Mouse (Mus musculus) cerebellum, postnatal 10 days (tissue): ENCODE results near the gene D17H6S53E.
A peak's percentile ranks its signal among the peaks of the same experiment; 100 is the strongest.

ENCODE experiments used
- DNase-seq, 2 experiments: peaks; one replicate each; pipeline ENCODE4 v3.0.0; 2021; ENCODE audit warnings: mixed read lengths in 2 of 2

D17H6S53E gene

GRCm38 (mm10) chr17:35163326-35164081 lies 37.3 kb downstream of the D17H6S53E start:
- peak in 1 of 2 experiments; percentile 53 for DNase-seq

DNA sequence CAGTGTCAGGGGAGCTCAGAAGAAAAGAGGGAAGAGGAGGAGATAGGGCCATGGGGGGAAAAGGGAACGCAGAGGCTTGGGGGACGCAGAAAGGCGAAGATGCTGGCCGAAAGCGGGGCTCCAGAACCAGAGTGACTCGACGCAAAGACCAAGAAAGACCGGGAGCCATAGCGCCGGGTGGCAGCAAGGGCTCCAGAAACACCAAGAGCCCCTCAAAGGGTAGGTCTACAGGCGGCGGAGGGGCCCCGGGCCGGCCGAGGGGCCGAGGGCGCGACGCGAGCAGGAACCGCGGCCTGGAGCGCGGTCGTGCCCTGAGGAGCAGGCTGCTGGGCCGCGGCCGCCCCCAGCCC lies 38.0 kb downstream of the D17H6S53E start:
- DNase-seq: no peak

DNA sequence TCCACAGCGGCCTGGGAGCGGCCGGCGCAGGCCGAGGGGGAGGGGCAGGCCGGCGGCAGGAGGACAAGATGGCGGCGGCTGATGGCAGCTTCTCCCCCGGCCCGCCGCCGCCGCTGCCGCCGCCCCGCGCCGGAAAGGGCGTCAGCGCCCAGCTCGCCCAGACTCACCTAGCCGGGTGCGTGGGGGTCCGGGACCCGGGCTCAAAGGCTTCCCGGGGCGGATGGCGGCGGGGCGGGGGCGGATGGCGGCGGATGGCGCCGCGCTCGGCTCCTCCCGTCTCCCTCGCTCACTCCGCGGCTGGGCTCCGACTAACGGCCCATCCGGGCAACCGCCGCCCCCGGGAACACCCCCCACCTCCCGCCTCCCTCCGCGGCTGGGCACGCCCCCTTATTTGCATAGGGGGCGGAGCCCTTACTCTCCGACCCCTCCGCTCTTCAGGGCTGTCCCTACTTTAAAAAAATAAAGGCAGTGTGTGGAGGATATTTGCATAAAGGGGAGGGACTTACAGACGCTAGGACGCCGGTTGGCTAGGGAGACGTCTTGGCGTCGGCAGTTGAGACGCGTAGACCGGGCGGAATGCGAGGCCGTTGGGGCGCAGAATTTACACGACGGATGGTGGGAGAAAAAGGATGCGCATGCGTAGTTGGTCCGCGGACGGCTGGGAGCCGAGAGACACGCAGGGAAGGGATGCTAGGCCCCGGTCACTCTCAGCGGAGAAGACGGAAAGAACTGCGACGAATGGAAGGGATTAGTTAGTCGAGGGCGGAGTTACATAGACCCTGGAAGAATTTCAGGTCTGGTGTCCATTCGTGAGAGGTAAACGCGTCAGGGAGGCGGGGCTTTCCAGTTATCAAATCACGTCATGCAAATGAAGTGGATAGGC lies 38.6 kb downstream of the D17H6S53E start, which contains the start of gene Prrc2a:
Gene Prrc2a, minus strand, starts transcription at position 330 of the 883 bp plus-strand sequence.
- DNase-seq: peak; percentile 99

DNA sequence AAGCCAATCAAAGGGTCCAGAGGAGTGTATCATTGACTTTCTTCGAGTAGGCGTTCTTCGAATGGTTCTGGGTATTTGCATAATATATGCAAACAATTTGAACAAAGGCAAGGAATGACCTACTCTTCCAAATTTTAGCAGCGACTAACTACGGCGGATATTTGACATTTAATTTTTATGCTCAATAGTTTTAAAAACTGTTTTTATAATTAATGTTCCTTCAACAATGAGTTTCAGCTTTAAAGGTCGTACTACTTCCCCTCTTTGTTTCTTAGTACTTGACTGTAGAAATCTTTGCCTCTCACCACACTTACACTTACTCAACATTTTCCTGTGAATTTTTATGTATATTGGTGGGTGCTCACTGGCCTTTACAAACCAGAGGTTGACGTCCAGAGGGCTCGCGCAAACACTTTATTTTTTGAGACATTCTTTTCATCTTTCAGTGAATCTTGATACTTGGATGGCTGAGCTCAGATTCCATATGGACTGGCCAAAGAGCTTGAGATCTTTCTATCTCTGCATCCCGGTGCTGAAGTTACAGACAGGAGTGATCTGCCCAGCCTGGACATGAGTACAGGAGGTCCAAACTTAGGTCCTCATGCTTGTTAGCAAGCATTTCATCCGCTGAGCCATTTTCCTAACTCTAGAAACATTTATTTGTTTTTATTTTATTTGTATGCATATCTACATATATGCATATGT lies 39.4 kb downstream of the D17H6S53E start:
- no peak for DNase-seq

- peak; percentile 84 to 87 for DNase-seq
Observed at GRCm38 (mm10) chr17:35166352-35167035, 40.3 kb downstream of the D17H6S53E start.

- DNase-seq: no peak
Observed at GRCm38 (mm10) chr17:35167794-35168193, 41.6 kb downstream of the D17H6S53E start.

- peak; percentile 47 to 73 for DNase-seq
Observed at GRCm38 (mm10) chr17:35168541-35169207, 42.5 kb downstream of the D17H6S53E start.

- peak in 1 of 2 experiments; percentile 43 for DNase-seq
Observed at GRCm38 (mm10) chr17:35172445-35173234, 46.5 kb downstream of the D17H6S53E start.

DNA sequence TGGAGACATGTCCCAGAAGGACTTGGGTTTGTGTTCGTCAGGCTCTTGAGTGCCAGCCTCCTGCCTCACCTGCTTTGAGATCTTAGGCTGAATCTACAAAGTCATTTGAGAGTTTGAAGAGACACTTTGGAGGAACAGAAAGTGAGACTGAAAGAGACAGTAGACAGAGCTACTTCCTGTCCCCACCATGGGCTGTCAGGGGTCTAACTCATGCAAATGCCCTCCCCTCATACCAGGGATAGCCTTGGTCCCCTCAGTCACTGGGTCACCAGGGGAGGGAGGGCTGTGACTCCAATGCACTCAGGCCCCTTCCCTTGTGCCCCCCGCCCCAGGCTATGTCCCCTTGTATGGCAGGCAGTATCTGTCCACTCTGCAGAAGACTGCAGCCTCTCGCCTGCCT lies 47.2 kb downstream of the D17H6S53E start:
- DNase-seq: no peak

- DNase-seq: no peak
Observed at GRCm38 (mm10) chr17:35174201-35174977, 48.2 kb downstream of the D17H6S53E start.

DNA sequence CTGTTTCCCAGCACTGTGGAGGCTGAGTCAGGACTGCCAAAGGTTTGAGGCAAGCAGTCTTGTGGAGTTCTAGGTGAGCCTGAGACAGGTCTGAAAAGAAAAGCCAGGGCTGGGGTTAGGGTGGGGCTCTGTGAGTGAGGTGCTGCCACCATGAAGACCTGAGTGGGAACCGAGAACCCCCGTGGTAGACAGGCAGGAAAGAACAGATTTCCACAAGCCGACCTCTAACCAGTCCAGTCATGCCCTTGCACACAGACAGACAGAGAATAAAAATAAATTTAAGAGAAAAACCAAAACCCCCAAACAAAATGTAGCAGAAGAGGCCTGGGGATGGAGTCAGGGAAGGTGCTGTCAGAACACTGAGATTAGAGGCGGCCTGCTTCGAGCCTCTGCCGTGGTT lies 49.2 kb downstream of the D17H6S53E start:
- DNase-seq: no peak

DNA sequence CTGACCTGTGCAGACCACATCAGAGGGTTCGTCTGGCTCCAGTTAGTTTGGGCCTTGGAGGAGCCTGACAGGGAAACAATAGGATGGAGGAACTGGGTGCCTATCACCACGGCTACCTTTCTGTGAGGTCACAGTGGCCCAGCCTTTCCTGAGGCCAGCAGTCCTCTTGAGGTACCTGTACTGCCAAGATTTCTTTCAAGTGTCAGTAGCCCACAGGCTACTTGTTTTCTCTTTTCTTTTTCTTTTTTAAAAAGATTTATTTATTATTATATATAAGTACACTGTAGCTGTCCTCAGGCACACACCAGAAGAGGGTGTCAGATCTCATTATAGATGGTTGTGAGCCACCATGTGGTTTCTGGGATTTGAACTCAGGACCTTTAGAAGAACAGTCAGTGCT lies 49.8 kb downstream of the D17H6S53E start, which contains the start of gene Aif1:
Gene Aif1, minus strand, starts transcription at position 101 of the 400 bp plus-strand sequence.
- no peak for DNase-seq
